Mouse (Mus musculus) common myeloid progenitor, adult 5-6 weeks (primary cell): ENCODE data around the gene Pogz. TPM values are rescaled to one million over a fixed set of nuclear protein-coding genes. Genes with fewer than 3 reads are reported as not detected.
A peak's percentile ranks its signal among the peaks of the same experiment; 100 is the strongest.
"Not testable (repeated sequence)": the region's sequence is repeated elsewhere in the genome, so short reads cannot be mapped to it uniquely, and the experiment has no call there.

Source experiments
- ATAC-seq: replicated peaks from 2 replicates; pipeline ENCODE4 v1.8.0; 2016; ENCODE audit warnings: low read depth, mild to moderate bottlenecking, moderate TSS enrichment, inconsistent platforms; ENCODE audit not compliant: poor library complexity, severe bottlenecking
- total RNA-seq: library from RNA; stranded (forward); fragments of 200-1000, 187-1606 nt; gene quantifications from 2 replicates; pipeline ENCODE4 v1.2.3, GENCODE M21; 2017

The Pogz gene
- total RNA-seq, 1 experiment from 2014 or later = 24.3 TPM

- ATAC-seq = peak; percentile 74
Observed at GRCm38 (mm10) chr3:94832100-94832499, 5.3 kb upstream of the Pogz start.

GRCm38 (mm10) chr3:94832701-94833100 is 4.7 kb upstream of the Pogz start:
- ATAC-seq = no peak

GRCm38 (mm10) chr3:94833358-94833757 is 4.0 kb upstream of the Pogz start:
- ATAC-seq = no peak

GRCm38 (mm10) chr3:94835396-94835795 is 2.0 kb upstream of the Pogz start:
- no peak for ATAC-seq

GRCm38 (mm10) chr3:94837959-94838496 is 661 bp downstream of the Pogz start:
- ATAC-seq = peak; percentile 65

- ATAC-seq = no peak
Observed at GRCm38 (mm10) chr3:94838631-94839030, 1.3 kb downstream of the Pogz start.

- no peak for ATAC-seq
Observed at GRCm38 (mm10) chr3:94839101-94839500, 1.7 kb downstream of the Pogz start.

- ATAC-seq = no peak
Observed at GRCm38 (mm10) chr3:94847382-94847781, 10.0 kb downstream of the Pogz start.

GRCm38 (mm10) chr3:94849338-94849737 is 12.0 kb downstream of the Pogz start:
- ATAC-seq = peak; percentile 84

GRCm38 (mm10) chr3:94851731-94852130 is 14.4 kb downstream of the Pogz start:
- peak; percentile 95 for ATAC-seq

- ATAC-seq = no peak
Observed at GRCm38 (mm10) chr3:94852215-94852614, 14.8 kb downstream of the Pogz start.

- no peak for ATAC-seq
Observed at GRCm38 (mm10) chr3:94859471-94859870, 22.1 kb downstream of the Pogz start.

GRCm38 (mm10) chr3:94869011-94869410 is 31.6 kb downstream of the Pogz start:
- no peak for ATAC-seq

GRCm38 (mm10) chr3:94878618-94879017 is 41.3 kb downstream of the Pogz start:
- ATAC-seq = no peak

- ATAC-seq = no peak
Observed at GRCm38 (mm10) chr3:94881840-94882239, 44.5 kb downstream of the Pogz start.

- ATAC-seq = no peak
Observed at GRCm38 (mm10) chr3:94882579-94882978, 45.2 kb downstream of the Pogz start.

- peak; percentile 95 for ATAC-seq
Observed at GRCm38 (mm10) chr3:94886316-94887224, 49.2 kb downstream of the Pogz start, which contains the start of gene Psmb4. Gene Psmb4, minus strand, starts transcription at chr3:94886961.

GRCm38 (mm10) chr3:94888595-94888994 is 51.2 kb downstream of the Pogz start:
- ATAC-seq = peak; percentile 46

GRCm38 (mm10) chr3:94894076-94894475 is 56.7 kb downstream of the Pogz start:
- ATAC-seq = no peak

GRCm38 (mm10) chr3:94902747-94903146 is 65.4 kb downstream of the Pogz start:
- ATAC-seq = peak; percentile 88

GRCm38 (mm10) chr3:94904759-94905158 is 67.4 kb downstream of the Pogz start:
- not testable (repeated sequence) for ATAC-seq
